Mouse (Mus musculus) bone marrow, adult 2 months (tissue): ENCODE results near the gene Zfp423. TPM values are rescaled to one million over a fixed set of nuclear protein-coding genes. Genes with fewer than 3 reads are reported as not detected.
"Not testable (repeated sequence)": the region's sequence is repeated elsewhere in the genome, so short reads cannot be mapped to it uniquely, and the experiment has no call there.

ENCODE experiments used
- H3K27ac ChIP-seq: fragments of 200-500 bp; 2 replicates; pipeline ENCODE4 v1.5.1; 2012; ENCODE audit warnings: low read depth, mild to moderate bottlenecking, control low read depth, inconsistent platforms, low read length; ENCODE audit not compliant: control insufficient read depth, poor library complexity, insufficient read depth
- H3K4me1 ChIP-seq: fragments of 200-500 bp; 2 replicates; pipeline ENCODE4 v1.6.1; 2011; ENCODE audit warnings: low read length; ENCODE audit not compliant: control insufficient read depth, insufficient read depth
- H3K4me3 ChIP-seq: fragments of 200-500 bp; replicated peaks from 2 replicates; pipeline ENCODE3; 2011; ENCODE audit warnings: mild to moderate bottlenecking, low read depth, low read length, control low read depth; ENCODE audit not compliant: control insufficient read depth
- CTCF ChIP-seq: fragments of 200-500 bp; IDR thresholded peaks from 2 replicates; pipeline ENCODE4 v1.5.1; 2011; ENCODE audit warnings: low read length, control low read depth; ENCODE audit not compliant: control insufficient read depth, insufficient read depth
- POLR2A ChIP-seq: fragments of 200-500 bp; IDR thresholded peaks from 2 replicates; pipeline ENCODE4 v1.6.1; 2011; ENCODE audit warnings: low read depth, mild to moderate bottlenecking, control low read depth, low read length, borderline replicate concordance; ENCODE audit not compliant: control insufficient read depth
- WGBS: fragments of 180-500 bp; shearing (Covaris S2); methylation state at CpG from one replicate; pipeline ENCODE4 v1.1.7; 2018; 5-methylcytosine and 5-hydroxymethylcytosine counted together
- polyA plus RNA-seq: library from polyadenylated mRNA; stranded (reverse); fragments of >200 nt; gene quantifications from 2 replicates; pipeline ENCODE4 v1.2.4, GENCODE M21; 2011; ENCODE audit warnings: low replicate concordance; ENCODE audit not compliant: missing spikeins, insufficient read depth, insufficient read length

Zfp423 gene
- polyA plus RNA-seq, 1 experiment: 1.8 TPM

DNA sequence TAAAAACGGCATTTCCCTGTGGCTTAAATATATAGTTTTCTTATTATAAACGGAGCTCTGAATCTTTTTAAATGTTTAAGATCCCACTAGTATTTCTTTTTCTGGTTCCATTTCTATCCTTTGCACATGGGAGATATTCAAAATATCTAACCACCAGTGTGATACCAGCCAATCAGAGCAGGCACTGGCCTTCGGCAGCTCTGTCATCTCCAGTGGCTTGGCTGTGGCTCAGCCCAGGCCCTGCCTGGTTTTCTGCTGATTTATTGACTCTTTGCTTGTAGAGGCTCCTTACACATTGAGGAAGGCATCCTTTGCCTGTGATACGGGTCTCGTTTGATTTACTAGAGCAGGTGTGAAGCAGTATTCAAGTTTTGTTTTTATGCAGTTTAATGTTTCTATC is 108.0 kb downstream of the Zfp423 start:
- no peaks in the 10 kb centered on the region for H3K4me1 ChIP-seq
- no peak for TF ChIP-seq POLR2A
- 65% methylated on average over 5 of the region's 5 CpGs for WGBS

DNA sequence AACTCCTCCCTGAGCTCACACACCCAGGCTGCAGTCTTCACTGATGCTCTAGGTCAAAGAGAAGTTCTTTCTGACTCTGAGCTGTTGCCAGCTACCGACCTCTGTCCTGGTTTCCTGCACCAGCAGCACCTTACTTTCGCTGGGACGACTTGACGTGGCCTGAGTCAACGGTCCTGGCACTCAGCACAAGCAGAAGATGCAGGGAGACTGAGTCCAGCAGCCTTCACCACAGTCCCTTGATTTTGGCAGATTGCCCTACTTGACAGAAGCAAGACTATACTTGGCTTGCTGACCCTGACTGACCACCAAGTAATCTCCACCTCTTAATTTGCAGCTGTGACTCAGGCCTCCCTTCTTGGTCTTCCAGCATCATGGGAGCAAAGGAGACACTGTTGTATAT is 110.6 kb downstream of the Zfp423 start:
- no peak overlapping the region for H3K27ac ChIP-seq
- WGBS: 73% methylated on average over 5 of the region's 5 CpGs
- H3K4me3 ChIP-seq: no peak overlapping the region
- no peaks in the 10 kb centered on the region for H3K4me1 ChIP-seq
- TF ChIP-seq POLR2A (no peak), CTCF (no peak)

More for the DNA sequence above, 108.0 kb downstream of the Zfp423 start:
- H3K27ac ChIP-seq: no peak overlapping the region
- no peak overlapping the region for H3K4me3 ChIP-seq

DNA sequence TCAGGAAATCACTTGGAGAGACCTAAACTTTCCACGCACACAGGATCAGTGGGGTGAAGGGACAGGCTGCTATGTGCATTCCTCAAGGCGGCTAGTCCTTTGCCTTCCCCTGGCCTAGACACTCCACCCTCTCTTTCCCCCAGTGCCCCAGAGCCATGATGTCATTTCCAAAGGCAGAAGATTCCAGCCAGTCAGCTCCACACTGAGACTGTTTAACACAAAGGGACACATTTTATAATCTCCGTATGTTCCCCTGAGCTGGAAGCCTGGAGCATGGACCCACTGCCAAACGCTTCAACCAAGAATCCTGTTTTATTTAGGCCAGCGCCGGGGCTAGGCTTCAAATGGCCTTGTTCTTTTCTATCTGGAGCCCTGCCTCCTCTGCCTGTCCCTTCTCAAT is 111.6 kb downstream of the Zfp423 start:
- no peak overlapping the region for H3K27ac ChIP-seq
- H3K4me1 ChIP-seq: no peaks in the 10 kb centered on the region
- TF ChIP-seq POLR2A (no peak), CTCF (no peak)
- WGBS: 83% methylated on average over 6 of the region's 6 CpGs
- H3K4me3 ChIP-seq: no peak overlapping the region

DNA sequence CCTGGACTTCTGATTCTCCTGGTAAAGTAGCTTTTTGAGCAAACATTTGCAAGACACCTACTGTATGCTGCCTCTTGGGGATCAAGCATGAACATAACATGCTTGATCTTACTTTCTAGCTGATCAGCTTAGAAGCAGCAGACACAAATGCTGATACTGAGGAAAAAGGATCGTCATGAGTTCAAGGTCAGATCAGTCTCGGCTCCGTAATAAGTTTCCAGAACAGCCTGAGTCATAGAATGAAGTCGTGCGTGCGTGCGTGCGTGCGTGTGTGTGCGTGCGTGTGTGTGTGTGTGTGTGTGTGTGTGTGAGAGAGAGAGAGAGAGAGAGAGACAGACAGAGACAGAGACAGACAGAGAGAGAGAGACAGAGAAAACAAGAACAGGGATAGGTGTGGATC is 117.3 kb downstream of the Zfp423 start:
- WGBS: 87% methylated on average over 11 of the region's 11 CpGs
- not testable (repeated sequence) for H3K27ac ChIP-seq, H3K4me3 ChIP-seq, H3K4me1 ChIP-seq

DNA sequence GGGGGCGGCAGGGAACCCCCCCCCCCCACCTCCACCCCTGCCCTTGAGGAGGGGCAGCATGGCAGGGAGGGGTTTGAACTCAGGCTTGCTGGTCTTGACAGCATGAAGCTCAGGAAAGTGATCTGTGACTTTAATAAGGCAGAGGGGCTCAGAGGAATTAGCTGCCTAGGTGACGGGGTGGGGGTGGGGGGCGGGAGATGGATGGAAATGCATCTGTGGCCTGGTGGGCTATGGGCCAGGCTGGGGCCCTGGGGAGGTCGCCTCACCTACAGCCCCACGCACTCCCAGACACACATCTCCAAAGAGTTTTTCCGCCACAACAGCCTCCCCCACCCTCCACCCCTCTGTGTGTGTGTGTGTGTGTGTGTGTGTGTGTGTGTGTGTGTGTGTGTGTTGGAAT is 122.1 kb downstream of the Zfp423 start:
- H3K4me3 ChIP-seq: no peak overlapping the region
- no peaks in the 10 kb centered on the region for H3K4me1 ChIP-seq
- WGBS: 74% methylated on average over 6 of the region's 6 CpGs
- TF ChIP-seq CTCF: no peak
- TF ChIP-seq POLR2A: no peak
- no peak overlapping the region for H3K27ac ChIP-seq

DNA sequence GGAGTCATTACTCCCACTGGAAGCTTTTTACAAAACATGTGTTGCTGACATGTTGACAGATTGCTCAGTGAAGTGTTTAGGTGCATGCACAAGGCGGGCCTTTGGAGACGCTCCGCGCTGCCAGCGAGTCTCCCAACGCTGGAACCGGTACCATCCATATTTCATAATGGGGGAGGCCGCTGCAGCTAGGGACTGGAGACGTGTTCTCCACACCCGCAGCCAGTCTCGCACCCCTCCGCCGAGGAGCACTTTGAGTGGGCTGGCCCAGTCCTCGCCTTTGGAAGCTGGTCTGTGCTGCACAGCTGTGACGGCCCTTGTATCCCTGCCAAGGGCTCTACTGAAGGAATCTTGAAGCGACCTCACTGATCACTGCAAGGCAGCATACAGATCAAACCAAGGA is 122.5 kb downstream of the Zfp423 start:
- 79% methylated on average over 16 of the region's 16 CpGs for WGBS
- no peak overlapping the region for H3K27ac ChIP-seq

DNA sequence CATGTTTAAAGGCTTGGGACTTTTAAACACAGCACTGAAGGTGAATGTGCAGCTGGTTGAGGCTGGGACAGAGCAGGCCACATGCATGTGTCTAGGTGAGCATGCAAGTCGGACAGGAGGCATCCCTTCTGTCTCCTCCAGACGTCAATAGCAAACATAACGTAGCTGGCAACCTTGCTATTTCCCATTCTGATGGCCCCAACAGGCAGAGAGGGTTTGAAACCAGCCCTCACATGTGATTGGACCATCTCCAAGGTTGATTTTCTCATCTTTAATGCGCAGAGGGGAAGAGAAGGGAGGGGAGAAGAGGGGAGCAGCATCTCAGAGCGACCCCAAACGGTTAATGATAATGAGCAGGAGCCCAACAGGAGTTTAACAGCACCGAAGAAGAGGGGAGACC is 123.5 kb downstream of the Zfp423 start:
- TF ChIP-seq CTCF (no peak), POLR2A (no peak)
- Histone ChIP-seq H3K4me1 (no peaks in the 10 kb centered on the region), H3K27ac (no peak overlapping the region), H3K4me3 (no peak overlapping the region)
- WGBS: 42% methylated on average over 7 of the region's 7 CpGs

More for the DNA sequence above, 122.5 kb downstream of the Zfp423 start:
- Histone ChIP-seq H3K4me1 (no peaks in the 10 kb centered on the region), H3K4me3 (no peak overlapping the region)
- no peak for TF ChIP-seq CTCF
- no peak for TF ChIP-seq POLR2A

DNA sequence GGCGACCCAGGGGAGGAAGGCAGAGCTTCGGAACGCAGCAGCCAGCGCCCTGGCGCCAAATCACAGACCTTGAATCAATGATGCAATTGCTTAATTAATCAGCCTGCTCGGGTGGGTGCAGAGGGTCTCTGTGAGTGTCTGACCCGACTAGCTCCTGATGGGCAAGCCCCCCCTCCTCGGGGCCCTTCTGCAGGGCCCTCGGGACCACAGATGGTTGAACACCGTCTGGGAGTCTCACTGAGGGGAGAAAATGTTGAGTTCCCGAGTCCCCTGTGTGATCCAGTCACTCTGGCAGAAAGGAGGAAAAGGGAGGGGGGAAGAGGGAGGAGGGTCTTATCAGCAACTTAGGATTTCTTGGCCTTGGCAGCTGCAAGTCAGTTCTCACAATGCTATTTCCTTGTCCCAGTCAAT is 124.0 kb downstream of the Zfp423 start:
- WGBS: 39% methylated on average over 11 of the region's 11 CpGs
- H3K4me3 ChIP-seq: no peak overlapping the region
- H3K4me1 ChIP-seq: no peaks in the 10 kb centered on the region
- H3K27ac ChIP-seq: no peak overlapping the region
- TF ChIP-seq POLR2A (no peak), CTCF (no peak)

DNA sequence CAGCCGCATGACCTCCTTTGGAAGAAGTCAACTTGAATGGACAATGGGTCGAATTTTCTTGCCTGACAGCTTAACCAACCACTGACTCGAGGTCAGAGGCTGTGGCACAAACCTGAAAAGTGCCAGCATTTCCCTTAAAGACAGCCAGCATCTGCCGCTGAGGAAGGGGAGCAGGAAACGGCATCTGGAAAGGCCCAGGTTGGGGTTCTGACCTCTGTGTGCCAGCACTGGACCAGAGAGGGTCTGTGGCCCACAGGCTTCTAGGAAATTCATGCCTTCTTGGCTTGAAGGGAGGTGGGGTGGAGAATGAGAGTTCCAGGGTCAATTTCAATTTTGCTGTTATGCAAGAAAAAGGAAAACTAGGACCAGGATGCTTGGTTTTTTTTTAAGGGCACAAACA is 124.7 kb downstream of the Zfp423 start:
- WGBS: 39% methylated on average over 5 of the region's 5 CpGs
- TF ChIP-seq POLR2A: no peak
- no peak for TF ChIP-seq CTCF
- Histone ChIP-seq H3K27ac (no peak overlapping the region), H3K4me3 (no peak overlapping the region), H3K4me1 (no peaks in the 10 kb centered on the region)
